Mouse (Mus musculus) erythroblast, embryonic 14.5 days (primary cell): ENCODE measurements around the gene Dars2.

Experiments
- GATA1 ChIP-seq: IDR thresholded peaks from 2 replicates; pipeline ENCODE4 v1.6.1; 2012; ENCODE audit warnings: low read length, inconsistent platforms, mixed read lengths
- TAL1 ChIP-seq: IDR thresholded peaks from 3 replicates; pipeline ENCODE4 v1.6.1; 2012; ENCODE audit warnings: low read length, inconsistent platforms, mixed read lengths

DNA sequence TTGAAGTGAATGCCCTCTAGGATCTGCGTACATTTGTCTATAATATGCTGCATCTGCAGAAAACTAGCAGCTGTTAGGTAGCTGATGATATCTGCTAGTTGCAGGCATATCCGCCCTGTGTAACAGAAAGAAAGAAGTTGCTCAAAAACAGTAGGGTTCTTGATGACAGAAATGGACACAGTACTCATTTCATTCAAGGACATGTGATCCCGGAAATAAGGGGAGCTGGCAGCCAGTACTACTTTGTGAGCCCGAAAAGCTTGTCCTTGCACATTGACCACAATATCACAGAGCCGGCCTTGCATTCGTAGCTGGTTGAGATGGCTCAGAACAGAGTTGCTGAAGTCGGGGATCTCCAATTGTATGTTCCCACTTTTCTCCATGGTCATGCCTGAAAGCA is 38.1 kb downstream of the Dars2 start:
- TF ChIP-seq TAL1 (no peak), GATA1 (no peak)
